Mouse (Mus musculus): ENCODE measurements around the gene Ephb4.

DNA sequence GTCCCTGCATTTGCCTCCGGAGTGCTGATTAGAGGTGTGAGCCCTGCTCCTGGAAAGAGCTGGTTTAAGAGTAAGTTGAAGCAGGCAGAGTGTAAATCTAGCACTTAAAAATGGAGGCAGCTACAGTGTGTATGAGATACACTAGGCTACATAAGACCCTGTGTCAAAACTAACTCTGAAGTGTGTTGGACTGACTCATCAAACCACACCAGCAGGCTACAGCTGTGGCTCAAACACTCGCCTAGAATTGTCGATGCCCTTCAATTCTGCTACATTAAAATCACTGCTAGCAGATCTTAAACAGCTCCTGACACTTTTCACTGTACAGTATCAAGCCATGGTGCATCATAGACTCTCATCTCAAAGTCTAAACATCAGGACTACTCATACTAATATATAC is 45.7 kb upstream of the Ephb4 start:
- TF ChIP-seq CTCF (IDR thresholded peaks at IDR 0.05; ENCODE audit: borderline replicate concordance, insufficient read depth, low read depth, low read length) (no peak), POLR2A (IDR thresholded peaks at IDR 0.05; ENCODE audit: borderline replicate concordance, insufficient read depth, low read length) (no peak)
